Mouse (Mus musculus) cerebellum, postnatal 14 days (tissue): ENCODE results near the gene Snrpf.

Source experiments
- DNase-seq, 2 experiments: peaks; one replicate each; pipeline ENCODE4 v3.0.0; 2021; ENCODE audit warnings: mixed read lengths in 2 of 2

Gene Snrpf

GRCm38 (mm10) chr10:93589281-93589848 is at the start of gene Snrpf:
Gene Snrpf (minus strand): TSS chr10:93589706.
- DNase-seq = peak; percentile 95 to 97

GRCm38 (mm10) chr10:93635941-93636340 is 46.4 kb upstream of the Snrpf start:
- DNase-seq = peak; percentile 83

GRCm38 (mm10) chr10:93633971-93634370 is 44.5 kb upstream of the Snrpf start:
- peak in 1 of 2 experiments; percentile 59 for DNase-seq

- DNase-seq = peak; percentile 91 to 94
These were observed 44.1 kb upstream of the Snrpf start for GRCm38 (mm10) chr10:93633563-93633962.

- no peak for DNase-seq
These were observed 42.6 kb upstream of the Snrpf start for GRCm38 (mm10) chr10:93632086-93632485.

- DNase-seq = no peak
These were observed 40.8 kb upstream of the Snrpf start for GRCm38 (mm10) chr10:93630310-93630709.

GRCm38 (mm10) chr10:93624151-93624550 is 34.6 kb upstream of the Snrpf start:
- DNase-seq = no peak

- no peak for DNase-seq
These were observed 34.2 kb upstream of the Snrpf start for GRCm38 (mm10) chr10:93623725-93624124.

- no peak for DNase-seq
These were observed 31.1 kb upstream of the Snrpf start for GRCm38 (mm10) chr10:93620438-93621179.

- DNase-seq = no peak
These were observed 25.3 kb upstream of the Snrpf start for GRCm38 (mm10) chr10:93614850-93615249.

- DNase-seq = peak; percentile 67 to 77
These were observed 22.0 kb upstream of the Snrpf start for GRCm38 (mm10) chr10:93611419-93612007.

GRCm38 (mm10) chr10:93610896-93611295 is 21.4 kb upstream of the Snrpf start:
- DNase-seq = no peak

GRCm38 (mm10) chr10:93609236-93609635 is 19.7 kb upstream of the Snrpf start:
- DNase-seq = no peak

GRCm38 (mm10) chr10:93608051-93608450 is 18.5 kb upstream of the Snrpf start:
- peak in 1 of 2 experiments; percentile 53 for DNase-seq

- no peak for DNase-seq
These were observed 16.8 kb upstream of the Snrpf start for GRCm38 (mm10) chr10:93606326-93606725.

GRCm38 (mm10) chr10:93603256-93603655 is 13.8 kb upstream of the Snrpf start:
- DNase-seq = no peak

- DNase-seq = no peak
These were observed 12.8 kb upstream of the Snrpf start for GRCm38 (mm10) chr10:93602309-93602708.

GRCm38 (mm10) chr10:93596641-93597040 is 7.1 kb upstream of the Snrpf start:
- DNase-seq = no peak

- no peak for DNase-seq
These were observed 6.3 kb upstream of the Snrpf start for GRCm38 (mm10) chr10:93595831-93596230.

- peak; percentile 93 to 96 for DNase-seq
These were observed 4.5 kb upstream of the Snrpf start for GRCm38 (mm10) chr10:93594022-93594482.

- DNase-seq = peak in 1 of 2 experiments; percentile 38
These were observed 3.0 kb upstream of the Snrpf start for GRCm38 (mm10) chr10:93592456-93592855.

GRCm38 (mm10) chr10:93588796-93589195 is 710 bp downstream of the Snrpf start:
- DNase-seq = peak in 1 of 2 experiments; percentile 28

GRCm38 (mm10) chr10:93577271-93577886 is 12.1 kb downstream of the Snrpf start:
- DNase-seq = peak; percentile 81 to 89
